Comparison of ENCODE assay signal across 8 mouse cellular contexts in the genomic region with DNA sequence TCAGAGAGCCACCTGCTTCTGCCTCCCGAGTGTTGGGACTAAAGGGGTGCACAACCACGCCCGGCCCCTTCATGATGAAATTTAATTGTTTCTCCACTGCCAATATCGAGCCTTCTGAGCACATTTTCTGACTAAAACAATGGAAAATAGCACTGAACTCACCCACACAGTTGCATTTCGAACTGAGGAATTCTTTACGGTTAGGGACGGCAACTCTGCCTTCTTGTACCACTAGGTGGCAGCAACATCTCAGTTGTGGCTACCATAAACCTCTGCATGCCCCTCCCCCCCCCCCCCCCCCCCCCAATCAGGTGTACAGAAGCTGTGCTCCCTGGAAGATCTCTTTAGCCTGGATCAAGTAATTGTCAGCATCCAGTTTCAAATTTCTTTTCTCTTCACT. TPM values are rescaled to one million over a fixed set of nuclear protein-coding genes. Genes with fewer than 3 reads are reported as not detected.
DNase-seq lines count a peak whose midpoint lies in the region; ATAC-seq and TF ChIP-seq lines count a peak whose summit lies in the region.

No protein-coding gene starts in this region.

- H3K4me1 ChIP-seq in limb, embryonic 14.5 days (ENCODE audit: control insufficient read depth, insufficient read depth, low read length): no peaks in the 10 kb centered on the region
- no peaks in the 10 kb centered on the region for H3K4me1 ChIP-seq in midbrain, embryonic 14.5 days (ENCODE audit: control insufficient read depth, insufficient read depth, low read length)

- DNase-seq in 3T3-L1 (ENCODE audit: low read depth, low spot score) (peak; percentile 86), ZHBTc4 (ENCODE audit: low read depth, low spot score) (peak; percentile 77)
- peak; percentile 65 for DNase-seq in embryo, embryonic 9.5 days (ENCODE audit: extremely low spot score)
- peak; percentile 27 to 56 for DNase-seq in heart, adult 9 months (ENCODE audit: low spot score in 2 of 2)
- DNase-seq in kidney, adult 8-10 months: peak; percentile 53 to 74
- peak; percentile 78 for DNase-seq in limb, embryonic 14.5 days (ENCODE audit: low spot score)
- peak; percentile 86 for DNase-seq in midbrain, embryonic 14.5 days
- peak; percentile 50 to 60 for DNase-seq in spleen, postnatal 36 days (ENCODE audit: low spot score in 2 of 2)

- no peaks in the 10 kb centered on the region for H3K9me3 ChIP-seq in limb, embryonic 14.5 days (ENCODE audit: control insufficient read depth, low read length)
- no peaks in the 10 kb centered on the region for H3K9me3 ChIP-seq in midbrain, embryonic 14.5 days (ENCODE audit: control insufficient read depth, low read length)

- no peaks in the 10 kb centered on the region for H3K36me3 ChIP-seq in limb, embryonic 14.5 days (ENCODE audit: control insufficient read depth, insufficient read depth, low read length)
- H3K36me3 ChIP-seq in midbrain, embryonic 14.5 days (ENCODE audit: control insufficient read depth, insufficient read depth, low read length): no peaks in the 10 kb centered on the region

- no peaks in the 10 kb centered on the region for H3K27me3 ChIP-seq in limb, embryonic 14.5 days (ENCODE audit: control insufficient read depth, insufficient read depth, low read length)
- no peaks in the 10 kb centered on the region for H3K27me3 ChIP-seq in midbrain, embryonic 14.5 days (ENCODE audit: control insufficient read depth, insufficient read depth, low read length)

- no peak overlapping the region for H3K4me3 ChIP-seq in limb, embryonic 14.5 days (replicated peaks; ENCODE audit: low read length)
- no peak overlapping the region for H3K4me3 ChIP-seq in midbrain, embryonic 14.5 days (replicated peaks; ENCODE audit: low read depth, low read length)

- peak overlapping the region; percentile 33 for H3K4me2 ChIP-seq in limb, embryonic 14.5 days (replicated peaks; ENCODE audit: low read depth, low read length, severe bottlenecking)
- H3K4me2 ChIP-seq in midbrain, embryonic 14.5 days (ENCODE audit: low read length): peak overlapping the region; percentile 34

- no peak overlapping the region; the same call in 1 of the 2 replicates for H3K9ac ChIP-seq in limb, embryonic 14.5 days (ENCODE audit: low read depth, low read length, severe bottlenecking)
- no peak overlapping the region for H3K9ac ChIP-seq in midbrain, embryonic 14.5 days (replicated peaks; ENCODE audit: low read length)

- TF ChIP-seq POLR2A in limb, embryonic 14.5 days (IDR thresholded peaks at IDR 0.05; ENCODE audit: borderline replicate concordance, extremely low read depth, insufficient read depth, insufficient read length): no peak

- H3K27ac ChIP-seq in limb, embryonic 14.5 days (replicated peaks; ENCODE audit: low read depth, low read length): no peak overlapping the region
- 0 out of 2 replicates have a peak overlapping the region, but pooled peaks have one; percentile 5 for H3K27ac ChIP-seq in midbrain, embryonic 14.5 days (replicated peaks; ENCODE audit: low read depth, low read length)

- 0 out of 2 replicates have a peak, but pooled peaks have one; percentile 44 for ATAC-seq in limb, embryonic 14.5 days (ENCODE audit: low FRiP score, low read depth)
- peak; percentile 64 for ATAC-seq in midbrain, embryonic 14.5 days (ENCODE audit: low FRiP score, low TSS enrichment)

- 14% methylated on average over 7 of the region's 7 CpGs for WGBS in limb, embryonic 14.5 days
- 15% methylated on average over 7 of the region's 7 CpGs for WGBS in midbrain, embryonic 14.5 days

RNA-seq across cellular contexts. Expression of gene Rpia, which starts 13.2 kb away (rescaled TPM):
- 20.4 and 24.3 TPM in 2 replicates for polyA plus RNA-seq in limb, embryonic 14.5 days (2012; rRNA removed)
- 2.8 and 3.7 TPM in 2 replicates for polyA plus RNA-seq in limb, embryonic 14.5 days (2014; fragmentation: Nextera tagmentation; extraction: Ambion mirVana)
- 3.2 and 4.5 TPM in 2 replicates for polyA plus RNA-seq in midbrain, embryonic 14.5 days (2014; fragmentation: Nextera tagmentation; extraction: Ambion mirVana)

RNA-seq across cellular contexts. Expression of gene Eif2ak3, which starts 39.0 kb away (rescaled TPM):
- 21.2 and 23.6 TPM in 2 replicates for polyA plus RNA-seq in limb, embryonic 14.5 days (2012; rRNA removed)
- 14.0 and 14.2 TPM in 2 replicates for polyA plus RNA-seq in limb, embryonic 14.5 days (2014; fragmentation: Nextera tagmentation; extraction: Ambion mirVana)
- 10.6 and 13.4 TPM in 2 replicates for polyA plus RNA-seq in midbrain, embryonic 14.5 days (2014; fragmentation: Nextera tagmentation; extraction: Ambion mirVana)
